Mouse (Mus musculus) stomach, postnatal 0 days (tissue): ENCODE measurements around the gene Pawr. TPM values are rescaled to one million over a fixed set of nuclear protein-coding genes. Genes with fewer than 3 reads are reported as not detected.

Source experiments
- ATAC-seq: fragments of 200-750 bp; cut with Nextera tagmentation; 2 replicates; pipeline ENCODE4 v1.8.0; 2017; ENCODE audit not compliant: low FRiP score, low TSS enrichment
- DNase-seq: peaks from one replicate; pipeline ENCODE4 v3.0.0-alpha.2; 2016; ENCODE audit warnings: low spot score
- H3K27ac ChIP-seq: fragments of 300-500 bp; sonication (generic); replicated peaks from 2 replicates; pipeline ENCODE4 v1.5.1; 2014; ENCODE audit warnings: mild to moderate bottlenecking, control low read depth
- H3K27me3 ChIP-seq: fragments of 300-500 bp; sonication (generic); 2 replicates; pipeline ENCODE4 v1.6.1; 2014; ENCODE audit warnings: low read length; ENCODE audit not compliant: control insufficient read depth, insufficient read depth
- H3K36me3 ChIP-seq: fragments of 300-500 bp; sonication (generic); 2 replicates; pipeline ENCODE4 v1.6.1; 2014; ENCODE audit warnings: low read length, mixed read lengths; ENCODE audit not compliant: control insufficient read depth, insufficient read depth
- H3K4me1 ChIP-seq: fragments of 300-500 bp; sonication (generic); replicated peaks from 2 replicates; pipeline ENCODE4 v1.6.1; 2014; ENCODE audit warnings: antibody characterized with exemption; ENCODE audit not compliant: control insufficient read depth, insufficient read depth
- H3K4me2 ChIP-seq: fragments of 300-500 bp; sonication (generic); replicated peaks from 2 replicates; pipeline ENCODE4 v1.6.1; 2014; ENCODE audit warnings: low read depth, mild to moderate bottlenecking, control low read depth, moderate library complexity
- H3K4me3 ChIP-seq: fragments of 300-500 bp; sonication (generic); 2 replicates; pipeline ENCODE4 v1.5.1; 2014; ENCODE audit warnings: low read depth, low read length, control low read depth
- H3K9ac ChIP-seq: fragments of 300-500 bp; sonication (generic); 2 replicates; pipeline ENCODE4 v1.6.1; 2014; ENCODE audit warnings: mild to moderate bottlenecking, low read length, control low read depth, mixed read lengths
- H3K9me3 ChIP-seq: fragments of 300-500 bp; sonication (generic); 2 replicates; pipeline ENCODE4 v1.6.1; 2016; ENCODE audit warnings: low read length; ENCODE audit not compliant: control insufficient read depth
- CTCF ChIP-seq: IDR thresholded peaks from 2 replicates; pipeline ENCODE4 v1.5.1; 2016; ENCODE audit warnings: antibody characterized with exemption, low read depth, mild to moderate bottlenecking, moderate library complexity
- EP300 ChIP-seq: optimal IDR thresholded peaks from 2 replicates; pipeline ENCODE3; 2016; ENCODE audit warnings: antibody characterized with exemption
- WGBS: fragments of 180-500 bp; shearing (Covaris S2); extraction: QIAGEN DNeasy Blood & Tissue Kit; methylation state at CpG from one replicate; pipeline ENCODE4 v1.1.7; 2014; 5-methylcytosine and 5-hydroxymethylcytosine counted together
- polyA plus RNA-seq: library from polyadenylated mRNA; unstranded; fragments of >200 nt; fragmentation: Nextera tagmentation; extraction: Ambion mirVana; gene quantifications from 2 replicates; pipeline ENCODE4 v1.2.1, GENCODE M21; 2015

Gene Pawr
- polyA plus RNA-seq, 1 experiment from 2014 or later = 14.7 TPM

DNA sequence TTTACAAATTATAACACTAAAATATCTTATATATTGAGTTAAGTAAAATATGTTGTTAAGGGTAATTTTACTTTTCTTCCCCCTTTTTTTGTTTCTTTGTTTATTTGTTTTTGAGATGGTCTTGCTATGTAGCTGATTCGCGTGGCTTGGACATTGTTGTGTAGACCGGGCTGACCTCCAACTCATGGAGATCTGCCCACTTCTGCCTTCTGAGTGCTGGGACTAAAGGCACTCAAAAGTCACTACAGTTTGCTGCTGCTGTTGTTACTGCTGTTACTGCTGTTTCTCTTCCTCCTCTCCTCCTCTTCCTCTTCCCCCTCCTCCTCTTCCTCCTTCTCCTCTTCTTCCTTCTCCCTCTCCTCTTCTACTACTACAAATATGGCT, 23.5 kb downstream of the Pawr start:
- Histone ChIP-seq H3K9ac (no peak overlapping the region), H3K27ac (no peak overlapping the region), H3K4me1 (no peaks in the 10 kb centered on the region), H3K27me3 (no peaks in the 10 kb centered on the region), H3K4me3 (no peak overlapping the region), H3K36me3 (peaks cover 2% of the 10 kb centered on the region; the same call in 1 of the 2 replicates), H3K4me2 (no peak overlapping the region), H3K9me3 (no peaks in the 10 kb centered on the region)
- ATAC-seq (no peak), DNase-seq (no peak)
- 82% methylated on average over 3 of the region's 3 CpGs for WGBS
- TF ChIP-seq EP300 (no peak), CTCF (no peak)

DNA sequence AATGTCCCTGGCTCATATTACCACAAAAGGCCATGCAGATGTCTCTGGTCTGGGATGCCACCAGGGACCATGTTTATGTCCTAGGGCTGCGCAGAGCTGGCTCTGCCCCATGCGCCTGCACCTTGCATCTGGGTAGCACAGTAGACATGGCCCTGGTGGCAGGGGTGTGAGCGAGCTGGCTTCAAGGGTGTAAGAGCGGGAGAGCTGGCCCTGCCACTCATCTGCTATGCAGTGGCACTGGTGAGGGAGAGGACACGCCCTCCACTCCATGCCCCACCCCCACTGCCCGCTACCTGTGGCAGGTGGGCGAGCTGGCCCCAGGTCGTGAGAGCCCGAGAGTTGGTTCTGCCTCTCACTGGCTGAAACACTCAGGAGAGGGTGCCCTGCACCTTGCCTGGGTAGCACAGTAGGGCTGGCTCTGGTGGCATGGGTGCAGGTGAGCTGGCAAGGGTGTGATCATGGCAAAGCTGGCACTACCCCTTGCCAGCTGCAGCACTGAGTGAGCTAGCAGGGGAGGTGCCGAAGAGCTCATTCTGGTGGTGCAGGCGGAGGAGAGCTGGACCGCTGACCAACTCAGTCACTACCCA, 24.8 kb downstream of the Pawr start:
- Histone ChIP-seq H3K36me3 (peaks cover 2% of the 10 kb centered on the region; the same call in 1 of the 2 replicates), H3K4me2 (no peak overlapping the region), H3K4me1 (no peaks in the 10 kb centered on the region), H3K27ac (no peak overlapping the region), H3K4me3 (no peak overlapping the region), H3K27me3 (no peaks in the 10 kb centered on the region), H3K9ac (no peak overlapping the region), H3K9me3 (no peaks in the 10 kb centered on the region)
- DNase-seq (no peak), ATAC-seq (peak; percentile 56)
- WGBS = 89% methylated on average over 12 of the region's 12 CpGs
- TF ChIP-seq CTCF (no peak), EP300 (no peak)

DNA sequence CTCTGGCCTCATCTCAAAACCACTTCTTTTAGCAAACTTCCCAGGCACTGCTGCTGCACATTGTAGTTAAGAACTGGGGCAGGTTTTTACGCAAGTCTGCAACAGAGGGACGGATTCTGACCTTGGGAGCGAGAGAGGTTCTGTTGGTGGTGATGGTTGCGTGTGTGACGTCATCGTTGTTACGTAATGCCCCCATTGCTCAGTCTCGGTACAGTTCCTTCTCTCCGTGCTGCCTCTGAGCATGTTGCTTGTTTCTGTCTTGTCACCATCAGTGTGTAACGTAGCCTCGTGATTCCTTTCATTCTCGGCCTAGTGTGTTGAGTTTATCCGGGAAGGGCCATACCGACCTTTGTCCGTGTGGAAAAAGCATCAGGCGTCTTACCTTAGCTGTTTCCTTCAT, 28.1 kb downstream of the Pawr start:
- H3K4me2 ChIP-seq = no peak overlapping the region

DNA sequence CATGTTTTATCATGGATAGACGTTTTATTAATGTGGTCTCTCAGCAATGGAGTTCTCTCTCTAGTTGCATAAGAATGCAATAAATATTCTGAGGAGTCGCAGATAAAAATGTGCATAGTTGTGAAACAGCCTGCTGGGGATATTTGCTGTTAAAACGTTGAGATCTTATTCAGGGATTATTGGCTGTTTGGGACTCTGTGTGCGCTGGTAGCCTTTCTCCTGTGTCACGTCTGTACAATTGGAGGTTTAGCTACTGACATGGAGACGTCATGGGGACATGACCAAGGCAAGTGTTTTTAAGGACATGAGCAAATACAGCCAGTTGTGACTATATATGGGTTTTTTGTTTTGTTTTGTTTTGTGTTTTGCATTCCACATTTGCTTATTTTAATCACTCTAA, 28.9 kb downstream of the Pawr start:
- DNase-seq (no peak), ATAC-seq (no peak)
- H3K36me3 ChIP-seq = peaks cover 2% of the 10 kb centered on the region; the same call in 1 of the 2 replicates
- H3K9me3 ChIP-seq = 0 out of 2 replicates have a peak, but pooled peaks cover 3% of the 10 kb centered on the region
- H3K27me3 ChIP-seq = no peaks in the 10 kb centered on the region
- TF ChIP-seq EP300 = no peak
- TF ChIP-seq CTCF = no peak
- H3K4me3 ChIP-seq = no peak overlapping the region
- no peak overlapping the region for H3K9ac ChIP-seq
- H3K4me1 ChIP-seq = no peaks in the 10 kb centered on the region
- H3K4me2 ChIP-seq = no peak overlapping the region
- no peak overlapping the region for H3K27ac ChIP-seq
- WGBS = 33% methylated on average over 6 of the region's 6 CpGs

More for the DNA sequence above, 28.1 kb downstream of the Pawr start:
- H3K4me3 ChIP-seq = no peak overlapping the region
- DNase-seq (no peak), ATAC-seq (no peak)
- WGBS = 68% methylated on average over 16 of the region's 16 CpGs
- H3K9me3 ChIP-seq = no peaks in the 10 kb centered on the region
- no peaks in the 10 kb centered on the region for H3K27me3 ChIP-seq
- peaks cover 2% of the 10 kb centered on the region; the same call in 1 of the 2 replicates for H3K36me3 ChIP-seq
- TF ChIP-seq EP300 (no peak), CTCF (no peak)
- H3K4me1 ChIP-seq = no peaks in the 10 kb centered on the region
- H3K9ac ChIP-seq = no peak overlapping the region
- 0 out of 2 replicates have a peak overlapping the region, but pooled peaks have one; percentile 56 for H3K27ac ChIP-seq

DNA sequence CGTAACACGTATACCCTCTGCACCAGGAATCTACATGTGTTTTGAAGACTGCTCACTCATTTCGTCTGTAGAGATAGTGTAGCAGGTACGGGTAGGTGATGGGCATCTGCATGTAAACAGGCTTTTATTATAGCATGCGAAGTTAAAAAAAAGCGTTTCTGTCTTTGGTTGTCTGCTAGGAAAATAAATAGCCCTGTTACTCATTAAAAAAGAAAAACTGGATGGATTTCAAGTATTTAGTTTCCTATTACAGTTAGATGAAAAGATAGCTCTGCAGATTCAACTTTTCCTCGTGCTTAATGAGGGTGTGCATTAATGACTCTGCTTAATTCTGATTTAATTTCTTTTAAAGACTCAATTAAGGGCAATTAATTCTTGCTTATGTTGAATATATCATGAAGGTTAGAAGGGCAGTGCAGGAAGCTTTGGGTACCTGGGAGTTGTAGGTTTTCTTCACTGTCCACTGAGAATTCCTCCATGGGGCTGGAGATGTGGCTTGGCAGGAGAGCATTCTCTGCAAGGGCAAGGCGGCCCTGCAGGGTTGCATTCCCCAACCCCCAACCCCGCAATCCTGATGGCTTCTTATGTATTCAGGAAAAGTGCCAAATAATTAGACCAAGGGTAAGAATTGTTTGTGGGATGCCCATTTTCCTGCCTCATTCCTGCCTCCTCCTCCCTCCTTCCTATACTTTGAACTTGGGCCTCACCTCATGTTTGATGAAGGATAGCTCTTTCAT, 29.7 kb downstream of the Pawr start:
- DNase-seq = no peak

DNA sequence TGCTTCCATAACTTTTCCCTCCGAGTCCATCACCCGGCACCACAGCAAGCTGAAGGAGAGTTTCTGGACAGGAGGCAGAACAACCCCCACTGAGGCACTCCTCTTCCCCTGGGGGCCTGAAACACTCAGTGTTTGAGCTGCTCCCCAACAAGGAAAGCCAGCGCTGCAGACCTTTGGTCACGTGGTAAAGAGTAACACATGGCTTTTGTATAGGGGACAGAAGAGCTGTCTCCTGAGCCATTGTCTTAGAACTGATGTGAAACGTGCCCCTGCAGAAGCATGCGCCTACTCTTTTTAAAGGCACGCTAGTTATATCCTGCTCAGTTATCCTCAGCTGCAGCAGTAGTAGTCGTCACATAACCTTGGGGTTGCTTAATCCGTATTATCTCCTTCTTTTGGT, 32.0 kb downstream of the Pawr start:
- WGBS = 70% methylated on average over 9 of the region's 9 CpGs
- no peak overlapping the region for H3K4me2 ChIP-seq
- DNase-seq (no peak), ATAC-seq (no peak)
- TF ChIP-seq EP300 (no peak), CTCF (no peak)
- H3K9ac ChIP-seq = no peak overlapping the region
- H3K36me3 ChIP-seq = no peaks in the 10 kb centered on the region
- no peak overlapping the region for H3K27ac ChIP-seq
- no peaks in the 10 kb centered on the region for H3K27me3 ChIP-seq
- no peak overlapping the region for H3K4me3 ChIP-seq
- 0 out of 2 replicates have a peak, but pooled peaks cover 3% of the 10 kb centered on the region for H3K9me3 ChIP-seq
- no peaks in the 10 kb centered on the region for H3K4me1 ChIP-seq

More for the DNA sequence above, 29.7 kb downstream of the Pawr start:
- Histone ChIP-seq H3K4me2 (no peak overlapping the region), H3K27ac (no peak overlapping the region), H3K4me3 (no peak overlapping the region), H3K9me3 (0 out of 2 replicates have a peak, but pooled peaks cover 3% of the 10 kb centered on the region), H3K36me3 (peaks cover 2% of the 10 kb centered on the region; the same call in 1 of the 2 replicates), H3K4me1 (no peaks in the 10 kb centered on the region), H3K9ac (no peak overlapping the region), H3K27me3 (no peaks in the 10 kb centered on the region)
- WGBS = 47% methylated on average over 9 of the region's 9 CpGs
- ATAC-seq = no peak
- no peak for TF ChIP-seq EP300
- no peak for TF ChIP-seq CTCF
